Mouse (Mus musculus) spleen, embryonic (tissue): Measurements from ENCODE around the gene Azi2.

ENCODE experiments used
- CTCF ChIA-PET: fragments of 350-600 bp; sonication (Branson Sonifier 250); formaldehyde crosslinking; loops from one replicate; lab custom pipeline; 2022; lab: Charles Lee

Azi2 gene

GRCm38 (mm10) chr9:118082575-118083431, 42.5 kb downstream of the Azi2 start:
- CTCF ChIA-PET, result no interaction called here

- CTCF ChIA-PET, result no interaction called here
Measured at GRCm38 (mm10) chr9:118083834-118084233, 43.5 kb downstream of the Azi2 start.

GRCm38 (mm10) chr9:118099395-118099794, 59.1 kb downstream of the Azi2 start:
- CTCF ChIA-PET, result no interaction called here

GRCm38 (mm10) chr9:118100484-118100883, 60.2 kb downstream of the Azi2 start:
- CTCF ChIA-PET, result no interaction called here

GRCm38 (mm10) chr9:118101802-118102201, 61.5 kb downstream of the Azi2 start:
- CTCF ChIA-PET, result interaction anchor here (0.6 kb wide), 1 partner anchor 298 kb away, joined by 6 read pairs; no protein-coding TSS in a partner anchor

- CTCF ChIA-PET, result interaction anchor here (0.5 kb wide), 1 partner anchor 1072 kb away, joined by 4 read pairs; no protein-coding TSS in a partner anchor
Measured at GRCm38 (mm10) chr9:118108527-118109011, 68.3 kb downstream of the Azi2 start.

- CTCF ChIA-PET, result no interaction called here
Measured at GRCm38 (mm10) chr9:118109697-118110359, 69.5 kb downstream of the Azi2 start.

- CTCF ChIA-PET, result interaction anchor here (0.7 kb wide), 1 partner anchor 62 kb away, joined by 5 read pairs; no protein-coding TSS in a partner anchor
Measured at GRCm38 (mm10) chr9:118110360-118110710, 70.0 kb downstream of the Azi2 start.
